ENCODE assay signal across 18 mouse cellular contexts in the genomic region with DNA sequence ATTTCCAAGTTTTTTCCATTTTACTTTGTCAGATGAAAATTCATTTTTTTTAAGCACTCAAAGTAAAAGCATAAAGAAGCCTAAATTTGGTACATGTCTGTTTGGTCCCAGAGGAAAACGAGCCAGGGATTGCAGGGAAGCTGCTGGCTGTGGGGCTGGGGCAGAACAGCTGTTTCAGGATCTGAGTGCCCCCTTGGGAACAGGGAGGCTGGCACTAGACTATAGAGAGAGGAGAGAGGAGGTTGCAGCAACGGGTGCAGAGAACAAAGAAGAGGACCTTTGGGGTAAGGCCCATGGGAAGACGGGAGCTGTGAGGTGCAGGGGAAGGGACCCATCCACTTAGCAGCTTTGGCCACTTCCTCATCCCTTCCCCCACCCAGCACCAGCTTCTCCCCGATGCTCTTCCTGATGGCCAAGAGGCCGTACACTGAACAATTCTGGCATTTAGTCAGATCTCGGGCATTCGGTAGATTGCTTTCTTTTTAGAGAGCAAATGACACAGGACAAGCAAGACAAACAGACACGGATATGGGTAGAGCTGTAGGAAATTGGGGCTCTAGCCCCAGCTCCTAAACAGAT. TPM values are rescaled to one million over a fixed set of nuclear protein-coding genes. Genes with fewer than 3 reads are reported as not detected.
"Had no signal": no experiment of that assay in that cellular context is flagged by ENCODE, and none has a peak within 500 bp of the region (broad histone marks: within the 10 kb centered on the region; RNA-seq: fewer than 3 reads in every experiment).

No protein-coding gene starts in this region.

- H3K27ac ChIP-seq: limb, embryonic 12.5 days; liver, embryonic 13.5 days; lung, embryonic 15.5 days; macrophage; midbrain, embryonic 13.5 days; stomach, embryonic 15.5 days had no signal

- H3K27me3 ChIP-seq: stomach, embryonic 15.5 days had no signal

- ATAC-seq: liver, postnatal 0 days; midbrain, embryonic 13.5 days had no signal

- H3K9me3 ChIP-seq: limb, embryonic 12.5 days; liver, embryonic 13.5 days; lung, embryonic 15.5 days; midbrain, embryonic 13.5 days; stomach, embryonic 15.5 days had no signal

- H3K4me1 ChIP-seq: liver, embryonic 13.5 days; stomach, embryonic 15.5 days had no signal

- H3K36me3 ChIP-seq: limb, embryonic 12.5 days; liver, embryonic 13.5 days; lung, embryonic 15.5 days; midbrain, embryonic 13.5 days; stomach, embryonic 15.5 days had no signal

- DNase-seq: kidney, adult 8-10 months; kidney, postnatal 25 days; layer of hippocampus, adult 9-11 months; layer of hippocampus, postnatal 36 days; liver; liver, embryonic 13.5 days; liver, postnatal 0 days; lung, postnatal 14 days; right cerebral cortex, postnatal 14 days; thymus, adult 2 months; thymus, postnatal 25 days had no signal

- H3K4me2 ChIP-seq: limb, embryonic 12.5 days; liver, embryonic 13.5 days; lung, embryonic 15.5 days; midbrain, embryonic 13.5 days; stomach, embryonic 15.5 days had no signal

- H3K4me3 ChIP-seq: limb, embryonic 12.5 days; liver, embryonic 13.5 days; lung, embryonic 15.5 days; midbrain, embryonic 13.5 days; stomach, embryonic 15.5 days had no signal

- H3K9ac ChIP-seq: limb, embryonic 12.5 days; liver, embryonic 13.5 days; liver, postnatal 0 days; lung, embryonic 15.5 days; midbrain, embryonic 13.5 days; stomach, embryonic 15.5 days had no signal

RNA-seq across cellular contexts. Expression of gene Scn5a, which starts 50.0 kb away (rescaled TPM):
- total RNA-seq: megakaryocyte-erythroid progenitor cell, adult 5-6 weeks; neutrophil, adult 5-6 weeks had no signal
- polyA plus RNA-seq: macrophage had no signal
